Mouse (Mus musculus): ENCODE results near the gene Abhd17a.

GRCm38 (mm10) chr10:80608435-80608834, 18.3 kb upstream of the Abhd17a start:
- no peak for TF ChIP-seq EP300 (IDR thresholded peaks at IDR 0.05)
- TF ChIP-seq CTCF (IDR thresholded peaks at IDR 0.05): no peak
